Mouse (Mus musculus): ENCODE data around the gene Ccz1.

GRCm38 (mm10) chr5:143990086-143990485, 24.6 kb downstream of the Ccz1 start:
- TF ChIP-seq CTCF (IDR thresholded peaks at IDR 0.05; ENCODE audit: extremely low read depth, insufficient read depth, low read length) (no peak), POLR2A (IDR thresholded peaks at IDR 0.05; ENCODE audit: extremely low read depth, insufficient read depth, low read length) (no peak)
